Mouse (Mus musculus) ovary, postnatal 36 days (tissue): Measurements from ENCODE around the gene Mcur1.

Experiments used
- DNase-seq: peaks from one replicate; pipeline ENCODE4 v3.0.0; 2022; ENCODE audit warnings: low spot score, mixed read lengths

The Mcur1 gene

GRCm38 (mm10) chr13:43525363-43526134 lies 34.4 kb downstream of the Mcur1 start:
- no peak for DNase-seq

DNA sequence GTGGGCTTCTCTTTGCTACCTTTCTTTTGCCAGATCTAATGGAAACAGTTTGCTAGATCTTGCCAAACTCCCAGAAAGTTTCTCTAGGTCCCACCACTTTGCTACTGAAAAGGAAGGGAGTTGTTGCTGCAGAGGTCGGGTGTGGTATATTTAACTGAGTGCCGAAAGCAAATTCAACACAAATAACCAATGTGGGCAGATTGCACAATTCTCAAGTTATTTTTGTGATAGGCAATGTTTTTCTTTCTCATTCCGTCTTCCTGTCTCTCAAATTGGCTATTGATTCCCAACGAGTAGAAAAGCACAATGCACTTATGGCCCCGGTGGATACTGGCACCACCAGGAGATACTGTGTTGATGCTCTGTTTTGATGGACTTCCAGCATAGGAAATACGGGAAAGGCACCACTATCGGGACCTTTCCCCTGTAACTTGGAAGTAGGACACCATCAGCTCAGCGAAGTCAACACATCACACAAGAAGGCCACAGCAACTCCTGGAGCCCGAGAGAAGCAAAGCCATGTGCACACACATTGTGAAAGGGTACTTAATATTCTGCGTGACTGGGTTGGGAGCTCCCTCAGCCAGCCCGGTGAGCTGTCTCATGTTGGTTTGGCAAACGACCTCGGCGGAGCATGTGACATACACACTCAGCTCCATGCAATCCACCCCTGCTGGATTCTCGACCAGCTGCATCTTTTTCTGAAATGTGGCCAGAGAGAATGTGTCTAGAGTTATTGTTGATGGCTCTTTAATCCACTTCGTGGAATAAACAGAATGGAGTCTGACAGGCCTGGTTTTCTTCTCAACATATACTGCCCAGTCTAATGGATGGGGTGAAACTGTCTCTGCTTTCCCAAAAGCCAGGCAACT lies 35.3 kb downstream of the Mcur1 start:
- peak; percentile 36 for DNase-seq

DNA sequence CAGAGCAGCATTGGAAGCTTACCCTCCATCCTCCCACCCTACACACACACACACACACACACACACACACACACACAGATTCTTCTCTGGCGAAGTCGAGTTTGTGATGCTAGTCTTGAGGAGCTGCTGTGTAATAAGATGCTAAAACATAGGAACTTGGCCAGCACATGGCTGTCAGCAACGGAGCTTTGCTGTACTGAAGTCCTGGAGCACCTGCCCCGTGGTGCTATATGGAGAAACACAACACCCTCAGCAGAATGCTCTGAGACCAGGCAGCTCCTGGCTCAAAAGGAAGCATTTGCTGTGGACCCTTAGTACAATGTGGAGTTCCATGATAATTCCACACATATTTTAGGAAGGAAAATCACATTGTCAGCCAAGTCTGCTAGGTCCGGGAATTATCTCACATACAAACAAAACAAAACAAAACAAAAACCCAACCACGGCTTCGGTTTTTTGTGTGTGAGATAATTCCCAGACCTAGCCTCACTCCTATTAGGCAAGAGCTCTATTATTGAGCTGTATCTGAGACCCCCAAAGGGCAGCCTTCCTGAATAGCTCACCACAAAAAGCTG lies 36.0 kb downstream of the Mcur1 start:
- DNase-seq, result no peak

GRCm38 (mm10) chr13:43521940-43522339 lies 38.1 kb downstream of the Mcur1 start:
- DNase-seq, result no peak

GRCm38 (mm10) chr13:43519251-43519650 lies 40.7 kb downstream of the Mcur1 start:
- peak; percentile 7 for DNase-seq

DNA sequence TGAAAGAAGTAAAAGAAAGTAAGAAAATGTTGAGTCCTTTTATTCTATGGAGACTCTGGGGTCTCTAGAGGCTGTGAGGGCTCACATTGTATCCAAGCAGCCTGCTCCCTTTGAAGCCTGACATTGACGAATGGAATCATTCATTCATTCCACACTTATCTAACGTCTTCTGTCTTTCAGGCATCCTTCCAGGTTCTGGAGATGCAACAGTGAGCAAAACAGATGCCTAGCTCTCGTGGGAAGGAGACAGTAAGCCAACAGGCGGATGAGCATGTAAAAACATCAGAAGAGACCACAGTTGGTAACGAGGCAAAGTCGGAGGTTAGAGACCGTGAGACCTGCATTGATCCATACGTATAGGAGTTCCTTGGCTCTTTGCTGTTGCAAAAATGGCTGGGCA lies 42.6 kb downstream of the Mcur1 start:
- DNase-seq, result no peak

DNA sequence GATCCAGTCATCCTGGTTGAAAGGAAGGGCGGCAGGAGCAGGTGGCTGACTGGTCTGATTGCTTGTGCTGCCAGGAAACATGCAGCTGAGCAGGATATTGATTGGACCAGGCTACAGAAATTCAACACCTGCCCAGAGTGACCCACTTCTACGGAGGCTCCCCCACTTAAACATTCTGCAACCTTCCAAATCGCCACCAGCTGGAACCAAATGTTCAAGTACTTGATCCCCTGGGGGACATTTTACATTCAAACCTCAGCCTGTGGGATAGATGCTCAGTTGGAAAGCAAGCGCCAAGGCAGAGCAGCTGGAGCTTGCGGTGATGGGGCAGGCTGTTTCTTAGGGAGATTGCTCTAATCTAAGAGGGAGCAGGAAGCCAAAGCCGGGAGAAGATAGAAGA lies 43.1 kb downstream of the Mcur1 start:
- no peak for DNase-seq

GRCm38 (mm10) chr13:43516119-43516518 lies 43.9 kb downstream of the Mcur1 start:
- no peak for DNase-seq

DNA sequence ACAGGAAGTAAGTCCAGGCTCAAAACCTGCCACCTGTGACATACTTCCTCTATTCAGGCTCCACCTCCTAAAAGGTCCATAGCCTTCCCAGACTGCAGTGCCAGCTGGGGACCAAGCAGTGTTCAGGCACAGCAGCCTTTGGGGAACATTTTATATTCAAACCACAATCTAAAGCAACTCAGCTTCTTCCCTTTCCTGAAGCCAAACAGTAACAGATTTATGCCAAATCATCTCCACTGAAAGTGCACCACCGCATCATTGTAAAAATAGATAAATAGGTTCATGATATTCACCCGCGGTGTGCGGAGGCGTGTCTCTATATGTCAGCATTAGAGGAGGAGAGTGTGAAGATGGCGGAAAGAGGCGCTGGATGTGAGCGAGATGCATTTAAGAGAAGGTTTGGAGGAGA lies 45.0 kb downstream of the Mcur1 start:
- no peak for DNase-seq

- no peak for DNase-seq
Observed at GRCm38 (mm10) chr13:43512736-43513135, 47.3 kb downstream of the Mcur1 start.

DNA sequence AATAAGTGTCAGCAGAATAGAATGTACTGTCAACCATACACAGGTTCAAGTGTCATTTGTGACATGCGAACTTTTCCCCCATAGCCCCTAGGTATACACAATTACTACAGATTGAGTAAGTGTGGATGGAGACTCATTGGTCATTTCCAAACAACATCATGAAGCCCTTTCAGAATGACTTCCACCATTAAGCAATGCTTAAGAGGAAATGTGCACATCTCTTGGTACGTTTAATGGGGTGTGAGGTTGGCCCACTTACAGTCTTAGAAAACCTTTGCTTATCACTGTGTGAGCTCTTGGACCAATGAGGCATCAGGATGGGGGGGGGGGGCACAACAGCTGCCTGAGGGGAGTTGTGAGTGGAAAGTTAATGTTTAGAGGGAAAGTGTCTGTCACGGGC lies 54.2 kb downstream of the Mcur1 start:
- DNase-seq, result no peak

- DNase-seq, result peak; percentile 43
Observed at GRCm38 (mm10) chr13:43503395-43503850, 56.6 kb downstream of the Mcur1 start.

DNA sequence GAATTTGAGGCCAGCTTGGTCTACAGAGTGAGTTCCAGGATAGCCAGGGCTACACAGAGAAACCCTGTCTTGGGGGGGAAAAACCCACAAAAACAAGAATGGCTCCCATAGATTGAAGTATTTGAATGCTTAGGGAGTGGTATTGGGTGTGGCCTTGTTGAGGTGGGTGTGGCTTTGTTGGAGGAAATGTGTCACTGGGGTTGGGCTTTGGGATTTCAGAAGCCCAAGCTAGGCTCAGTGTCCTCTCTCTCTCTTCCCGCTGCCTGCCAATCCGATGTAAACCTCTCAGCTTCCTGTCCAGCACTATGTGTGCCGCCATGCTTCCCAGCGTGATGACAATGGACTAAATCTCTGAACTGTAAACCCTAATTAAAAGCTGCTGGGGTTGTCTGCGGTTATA lies 58.4 kb downstream of the Mcur1 start:
- no peak for DNase-seq

DNA sequence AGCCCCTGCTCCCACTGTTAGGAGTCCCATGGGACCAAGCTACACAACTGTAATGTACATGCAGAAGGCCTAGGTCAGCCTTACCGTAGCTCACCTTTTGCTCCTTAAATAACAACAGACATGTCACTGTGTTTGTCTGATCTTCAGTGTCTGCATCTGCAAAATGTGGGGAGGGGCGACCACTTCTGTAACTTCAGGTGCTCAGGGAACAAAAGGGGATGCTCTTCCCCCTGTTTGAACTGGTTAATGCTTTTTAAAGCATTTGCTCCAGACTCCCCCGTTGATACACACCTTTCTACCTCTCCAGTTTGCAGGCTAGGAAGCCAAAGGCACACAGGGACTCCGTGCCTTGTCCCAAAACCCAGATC lies 59.5 kb downstream of the Mcur1 start:
- no peak for DNase-seq

GRCm38 (mm10) chr13:43499731-43500482 lies 60.1 kb downstream of the Mcur1 start:
- no peak for DNase-seq

DNA sequence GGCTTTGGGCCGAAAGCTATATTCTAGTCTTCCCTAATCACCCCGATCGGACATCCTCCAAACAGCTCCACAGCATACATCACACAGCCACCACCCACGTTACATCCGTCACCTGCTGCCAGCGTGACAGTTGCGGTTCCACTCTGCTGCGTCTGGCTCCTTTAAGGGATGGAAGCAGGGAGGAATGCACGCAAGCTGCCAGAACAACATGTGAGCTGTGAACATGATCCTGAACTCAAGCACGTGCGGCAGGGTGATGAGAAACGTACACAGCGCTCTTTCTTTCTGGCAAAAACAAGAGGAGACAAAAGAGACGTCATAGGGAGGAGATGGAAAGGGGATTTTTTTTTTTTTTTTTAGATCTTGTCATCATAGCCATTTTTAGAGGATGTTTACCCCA lies 61.1 kb downstream of the Mcur1 start:
- no peak for DNase-seq

DNA sequence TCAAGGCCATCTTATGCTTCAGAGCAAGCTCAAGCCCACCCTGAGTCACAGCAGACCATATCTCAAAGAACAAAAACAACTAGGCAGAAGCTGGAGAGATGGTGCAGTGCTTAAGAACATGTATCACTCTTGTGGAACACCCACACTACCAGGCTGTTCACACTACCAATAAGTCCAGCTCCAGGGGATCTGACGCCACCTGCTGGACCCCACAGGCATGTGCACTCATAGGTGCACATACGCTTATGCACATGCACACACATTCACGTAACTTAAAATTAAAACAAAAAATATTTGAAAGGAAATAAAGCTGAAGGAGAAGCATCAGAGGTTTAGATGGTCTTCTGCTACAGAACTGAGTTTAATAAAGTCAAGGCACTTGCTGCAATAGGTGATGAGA lies 62.2 kb downstream of the Mcur1 start:
- no peak for DNase-seq

DNA sequence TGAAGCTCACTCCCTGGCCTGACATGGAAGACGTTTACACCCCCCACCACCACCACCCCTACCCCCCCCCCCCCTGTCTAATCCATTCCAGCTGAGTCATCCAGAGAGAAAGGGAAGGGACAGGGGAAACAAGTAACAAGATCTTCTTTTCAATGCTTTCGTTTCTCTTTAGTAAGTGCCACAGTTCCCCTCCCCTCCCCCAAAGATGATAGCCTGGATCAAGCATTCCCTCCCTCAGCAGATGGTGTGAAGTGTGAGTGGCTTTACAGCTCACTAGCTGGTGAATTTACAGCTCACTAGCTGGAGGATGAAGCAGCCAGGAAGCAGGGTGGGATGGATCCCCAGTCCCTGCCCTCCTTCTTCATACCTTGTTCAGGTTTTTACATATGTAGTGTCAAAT lies 63.3 kb downstream of the Mcur1 start:
- no peak for DNase-seq

DNA sequence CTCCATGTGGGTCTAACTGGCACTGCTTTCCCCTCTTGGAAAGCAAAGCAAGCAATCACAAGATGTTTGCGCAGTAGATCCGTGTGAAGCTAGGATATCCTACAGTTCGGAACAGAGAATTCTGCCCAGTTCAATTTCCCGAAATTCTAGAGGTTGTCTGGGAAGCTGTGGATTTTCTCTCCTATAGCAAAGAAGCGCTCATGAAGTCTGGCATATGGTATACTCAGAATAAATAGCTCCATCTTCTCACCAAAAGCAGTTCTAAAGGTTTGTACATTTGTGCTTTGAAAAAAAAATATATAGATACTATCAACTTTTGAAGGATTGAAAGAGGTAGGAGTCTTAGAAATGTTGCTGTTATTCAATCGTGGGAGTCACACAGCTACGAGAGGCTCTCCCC lies 64.3 kb downstream of the Mcur1 start:
- DNase-seq, result no peak

DNA sequence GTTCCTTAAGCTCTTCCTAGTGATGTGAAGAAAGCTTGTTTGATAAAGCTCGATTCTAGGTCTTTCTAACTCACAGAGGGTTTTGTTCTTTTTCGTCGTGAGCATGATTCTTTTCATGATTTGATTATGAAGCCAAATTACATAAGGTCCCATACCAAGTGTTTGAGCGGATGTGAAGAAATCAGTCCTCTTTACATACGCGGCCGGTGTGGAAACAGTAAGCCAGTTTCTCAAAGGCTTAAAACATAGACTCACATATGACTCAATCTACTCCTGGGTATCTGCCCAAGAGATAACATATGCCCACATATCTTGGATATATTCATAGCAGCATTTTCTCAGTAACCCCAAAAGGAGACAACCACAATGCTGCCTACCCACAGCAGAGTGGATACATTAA lies 66.3 kb downstream of the Mcur1 start:
- DNase-seq, result no peak

DNA sequence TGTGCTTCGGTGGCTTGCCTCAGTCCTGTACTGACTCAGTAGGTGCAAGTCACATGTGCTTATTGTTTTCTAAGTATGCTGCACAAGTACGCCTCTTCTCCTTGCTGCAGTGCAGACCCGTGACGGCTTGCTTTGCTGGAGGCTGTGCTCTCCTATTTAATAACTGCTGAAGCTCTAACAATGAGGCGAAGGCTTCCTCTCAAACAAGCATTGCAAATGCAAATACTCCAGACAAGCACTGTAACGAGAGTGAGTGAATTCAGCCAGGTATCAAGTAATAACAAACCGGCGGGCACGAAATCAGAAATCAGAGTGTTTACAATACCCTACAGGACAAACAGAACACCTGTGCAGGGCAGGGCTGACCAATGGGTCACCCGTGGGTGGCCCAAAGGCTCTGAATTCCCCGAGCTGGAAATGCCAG lies 66.9 kb downstream of the Mcur1 start:
- DNase-seq, result no peak
